Mouse (Mus musculus): ENCODE measurements around the gene Tas2r130. TPM values are rescaled to one million over a fixed set of nuclear protein-coding genes. Genes with fewer than 3 reads are reported as not detected.
"Not testable (repeated sequence)": the region's sequence is repeated elsewhere in the genome, so short reads cannot be mapped to it uniquely, and the experiment has no call there.

Gene Tas2r130
- not detected in 2 replicates for polyA plus RNA-seq (2016; fragmentation: Nextera tagmentation; extraction: Ambion mirVana)

DNA sequence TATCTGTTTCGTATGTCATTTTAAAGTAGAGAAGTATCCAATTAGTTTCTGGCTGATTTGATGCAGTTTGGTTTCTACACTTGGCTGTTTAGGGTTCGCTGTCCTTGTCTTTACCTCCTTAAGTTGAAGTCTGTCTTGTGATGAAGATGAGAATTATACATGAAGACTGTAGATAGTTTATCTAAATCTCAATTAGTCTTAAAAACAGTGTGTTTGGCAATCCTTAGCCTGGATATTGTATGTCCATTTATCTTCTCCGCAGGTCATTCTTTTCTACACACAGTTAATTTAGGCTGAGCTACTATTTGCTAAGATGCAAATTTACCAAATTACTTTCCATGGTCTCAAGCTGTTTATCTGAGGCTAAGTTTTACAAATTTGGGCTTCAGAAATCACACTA, at the start of gene Tas2r130:
Gene Tas2r130 (minus strand): TSS at position 101 of the 400 bp plus-strand sequence.
- H3K27ac ChIP-seq, result no peak within 1 kb of the TSS
- no peaks in the 10 kb centered on the region for H3K4me1 ChIP-seq (replicated peaks)
- ATAC-seq (ENCODE audit: insufficient number of reproducible peaks, insufficient read depth, low FRiP score, low TSS enrichment, low read depth), result no peak
- H3K9ac ChIP-seq (replicated peaks), result no peak within 1 kb of the TSS
- H3K27me3 ChIP-seq, result no peaks in the 10 kb centered on the region
- H3K36me3 ChIP-seq, result no peaks in the 10 kb centered on the region
- WGBS, result 78% methylated on average over 3 of the region's 3 CpGs
- H3K9me3 ChIP-seq, result peaks cover 12% of the 10 kb centered on the region; the same call in 1 of the 2 replicates
- H3K4me3 ChIP-seq (replicated peaks), result no peak within 1 kb of the TSS
- no peak within 1 kb of the TSS for H3K4me2 ChIP-seq

DNA sequence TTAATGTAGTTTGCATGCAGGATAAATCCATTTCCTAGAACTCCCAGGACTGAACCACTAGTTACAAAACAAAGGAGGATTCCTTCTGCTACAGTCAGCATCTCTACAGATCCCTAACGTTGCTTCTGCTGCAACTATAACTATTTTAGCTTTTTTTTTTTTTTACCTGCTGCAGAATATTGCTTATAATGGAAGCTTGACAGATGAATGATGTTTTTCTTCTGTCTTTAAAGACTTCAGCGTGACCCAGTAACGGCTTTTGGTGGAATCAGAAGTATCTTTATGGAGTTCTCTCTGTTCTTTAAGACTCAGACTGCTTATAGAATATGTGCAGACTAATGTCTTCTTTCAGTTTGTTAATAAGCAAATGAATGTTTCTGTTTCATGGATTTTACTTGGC, 48.1 kb upstream of the Tas2r130 start, which contains the start of gene Tas2r106:
Gene Tas2r106 (minus strand): TSS at position 101 of the 400 bp plus-strand sequence.
- Histone ChIP-seq H3K27ac (no peak within 1 kb of the TSS), H3K9me3 (peaks cover 3% of the 10 kb centered on the region; the same call in 1 of the 2 replicates), H3K36me3 (no peaks in the 10 kb centered on the region), H3K27me3 (no peaks in the 10 kb centered on the region), H3K4me1 (replicated peaks) (no peaks in the 10 kb centered on the region), H3K4me2 (no peak within 1 kb of the TSS), H3K4me3 (replicated peaks) (no peak within 1 kb of the TSS), H3K9ac (replicated peaks) (no peak within 1 kb of the TSS)
- 70% methylated on average over 3 of the region's 3 CpGs for WGBS
- no peak for ATAC-seq (ENCODE audit: insufficient number of reproducible peaks, insufficient read depth, low FRiP score, low TSS enrichment, low read depth)

GRCm38 (mm10) chr6:131660049-131660448, 29.3 kb upstream of the Tas2r130 start, which contains the start of gene Tas2r107:
Gene Tas2r107 (minus strand): TSS chr6:131660149.
- Histone ChIP-seq H3K27me3 (no peaks in the 10 kb centered on the region), H3K9ac (replicated peaks) (no peak within 1 kb of the TSS), H3K4me2 (no peak within 1 kb of the TSS), H3K27ac (no peak within 1 kb of the TSS), H3K4me3 (replicated peaks) (no peak within 1 kb of the TSS), H3K36me3 (no peaks in the 10 kb centered on the region), H3K9me3 (peaks cover 24% of the 10 kb centered on the region), H3K4me1 (replicated peaks) (no peaks in the 10 kb centered on the region)
- no peak for ATAC-seq (ENCODE audit: insufficient number of reproducible peaks, insufficient read depth, low FRiP score, low TSS enrichment, low read depth)

DNA sequence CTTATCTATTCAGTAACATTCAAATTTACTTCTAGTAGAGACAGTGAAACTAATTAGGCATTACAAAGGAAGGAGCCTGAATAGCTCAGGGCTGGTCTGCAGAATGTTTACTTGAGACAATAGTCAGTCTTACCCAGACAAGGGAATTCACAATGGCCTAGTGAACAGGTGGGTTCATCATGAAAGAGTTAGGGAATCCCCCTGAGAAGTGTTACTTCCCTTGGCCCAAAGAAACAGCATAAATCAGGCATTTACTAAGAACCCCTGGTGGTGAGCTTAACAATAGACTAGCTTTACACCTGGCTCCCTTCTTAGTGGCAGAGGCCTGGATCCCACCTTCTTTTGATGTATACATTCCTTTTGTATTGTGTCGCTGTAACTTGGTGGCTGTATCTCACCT, 20.8 kb downstream of the Tas2r130 start:
- not testable (repeated sequence) for H3K36me3 ChIP-seq; H3K27ac ChIP-seq; H3K27me3 ChIP-seq; H3K9ac ChIP-seq (replicated peaks); H3K4me1 ChIP-seq (replicated peaks); H3K4me3 ChIP-seq (replicated peaks); H3K4me2 ChIP-seq; ATAC-seq (ENCODE audit: insufficient number of reproducible peaks, insufficient read depth, low FRiP score, low TSS enrichment, low read depth)
- 88% methylated on average over 1 of the region's 1 CpGs for WGBS
- peaks cover 21% of the 10 kb centered on the region for H3K9me3 ChIP-seq

- Histone ChIP-seq H3K4me1 (replicated peaks) (no peaks in the 10 kb centered on the region), H3K4me2 (no peak overlapping the region), H3K4me3 (replicated peaks) (no peak overlapping the region), H3K27ac (no peak overlapping the region), H3K9ac (replicated peaks) (no peak overlapping the region), H3K27me3 (no peaks in the 10 kb centered on the region), H3K36me3 (no peaks in the 10 kb centered on the region), H3K9me3 (peaks cover 19% of the 10 kb centered on the region)
- 98% methylated on average over 4 of the region's 4 CpGs for WGBS
- no peak for ATAC-seq (ENCODE audit: insufficient number of reproducible peaks, insufficient read depth, low FRiP score, low TSS enrichment, low read depth)
Measured at GRCm38 (mm10) chr6:131604821-131605220, 25.9 kb downstream of the Tas2r130 start.

Other genes with a start within 250 kb of the Tas2r130 start
- gene Ybx3, start 242.4 kb downstream of the Tas2r130 start, polyA plus RNA-seq (2016; fragmentation: Nextera tagmentation; extraction: Ambion mirVana), result 32.8 and 38.5 TPM in 2 replicates
- not detected in 2 replicates for gene 5430401F13Rik, start 144.5 kb downstream of the Tas2r130 start, polyA plus RNA-seq (2016; fragmentation: Nextera tagmentation; extraction: Ambion mirVana)
- not detected in 2 replicates for gene Gm6619, start 144.5 kb downstream of the Tas2r130 start, polyA plus RNA-seq (2016; fragmentation: Nextera tagmentation; extraction: Ambion mirVana)
- not detected in 2 replicates for gene Tas2r107, start 29.2 kb upstream of the Tas2r130 start, polyA plus RNA-seq (2016; fragmentation: Nextera tagmentation; extraction: Ambion mirVana)
- gene Tas2r106, start 48.0 kb upstream of the Tas2r130 start, polyA plus RNA-seq (2016; fragmentation: Nextera tagmentation; extraction: Ambion mirVana), result not detected in 2 replicates
- gene Tas2r104, start 54.8 kb upstream of the Tas2r130 start, polyA plus RNA-seq (2016; fragmentation: Nextera tagmentation; extraction: Ambion mirVana), result not detected in 2 replicates
- gene Tas2r105, start 56.6 kb upstream of the Tas2r130 start, polyA plus RNA-seq (2016; fragmentation: Nextera tagmentation; extraction: Ambion mirVana), result not detected in 2 replicates
- gene Tas2r114, start 59.2 kb upstream of the Tas2r130 start, polyA plus RNA-seq (2016; fragmentation: Nextera tagmentation; extraction: Ambion mirVana), result not detected in 2 replicates

All from limb, embryonic 12.5 days (tissue).